Mouse (Mus musculus) bone marrow, adult 2 months (tissue): ENCODE data around the gene Rbm33. TPM values are rescaled to one million over a fixed set of nuclear protein-coding genes. Genes with fewer than 3 reads are reported as not detected.

Experiments used
- H3K27ac ChIP-seq: fragments of 200-500 bp; 2 replicates; pipeline ENCODE4 v1.5.1; 2012; ENCODE audit warnings: low read depth, mild to moderate bottlenecking, control low read depth, inconsistent platforms, low read length; ENCODE audit not compliant: control insufficient read depth, poor library complexity, insufficient read depth
- H3K4me1 ChIP-seq: fragments of 200-500 bp; 2 replicates; pipeline ENCODE4 v1.6.1; 2011; ENCODE audit warnings: low read length; ENCODE audit not compliant: control insufficient read depth, insufficient read depth
- H3K4me3 ChIP-seq: fragments of 200-500 bp; replicated peaks from 2 replicates; pipeline ENCODE3; 2011; ENCODE audit warnings: mild to moderate bottlenecking, low read depth, low read length, control low read depth; ENCODE audit not compliant: control insufficient read depth
- CTCF ChIP-seq: fragments of 200-500 bp; IDR thresholded peaks from 2 replicates; pipeline ENCODE4 v1.5.1; 2011; ENCODE audit warnings: low read length, control low read depth; ENCODE audit not compliant: control insufficient read depth, insufficient read depth
- POLR2A ChIP-seq: fragments of 200-500 bp; IDR thresholded peaks from 2 replicates; pipeline ENCODE4 v1.6.1; 2011; ENCODE audit warnings: low read depth, mild to moderate bottlenecking, control low read depth, low read length, borderline replicate concordance; ENCODE audit not compliant: control insufficient read depth
- whole genome bisulfite sequencing: fragments of 180-500 bp; shearing (Covaris S2); methylation state at CpG from one replicate; pipeline ENCODE4 v1.1.7; 2018; 5-methylcytosine and 5-hydroxymethylcytosine counted together
- polyA plus RNA-seq: library from polyadenylated mRNA; stranded (reverse); fragments of >200 nt; gene quantifications from 2 replicates; pipeline ENCODE4 v1.2.4, GENCODE M21; 2011; ENCODE audit warnings: low replicate concordance; ENCODE audit not compliant: missing spikeins, insufficient read depth, insufficient read length

The Rbm33 gene
- polyA plus RNA-seq, 1 experiment: 36.3 TPM

- Histone ChIP-seq H3K27ac (no peak overlapping the region), H3K4me3 (no peak overlapping the region), H3K4me1 (no peaks in the 10 kb centered on the region)
- TF ChIP-seq POLR2A: no peak
- TF ChIP-seq CTCF: no peak
- 7% methylated on average over 41 of the region's 41 CpGs for WGBS
These were observed 142.7 kb downstream of the Rbm33 start for GRCm38 (mm10) chr5:28459456-28460225.

GRCm38 (mm10) chr5:28460556-28461350 is 143.8 kb downstream of the Rbm33 start:
- 5% methylated on average over 17 of the region's 17 CpGs for WGBS
- no peaks in the 10 kb centered on the region for H3K4me1 ChIP-seq
- TF ChIP-seq CTCF (no peak), POLR2A (no peak)

GRCm38 (mm10) chr5:28461376-28461775 is 144.5 kb downstream of the Rbm33 start:
- TF ChIP-seq POLR2A: no peak
- TF ChIP-seq CTCF: no peak
- 20% methylated on average over 11 of the region's 11 CpGs for WGBS
- Histone ChIP-seq H3K4me3 (no peak overlapping the region), H3K27ac (no peak overlapping the region), H3K4me1 (no peaks in the 10 kb centered on the region)

More at GRCm38 (mm10) chr5:28460556-28461350, 143.8 kb downstream of the Rbm33 start:
- H3K4me3 ChIP-seq: no peak overlapping the region
- H3K27ac ChIP-seq: no peak overlapping the region

- WGBS: 6% methylated on average over 33 of the region's 33 CpGs
- TF ChIP-seq CTCF (no peak), POLR2A (no peak)
- Histone ChIP-seq H3K27ac (no peak overlapping the region), H3K4me3 (no peak overlapping the region), H3K4me1 (no peaks in the 10 kb centered on the region)
These were observed 146.0 kb downstream of the Rbm33 start for GRCm38 (mm10) chr5:28462741-28463590.

DNA sequence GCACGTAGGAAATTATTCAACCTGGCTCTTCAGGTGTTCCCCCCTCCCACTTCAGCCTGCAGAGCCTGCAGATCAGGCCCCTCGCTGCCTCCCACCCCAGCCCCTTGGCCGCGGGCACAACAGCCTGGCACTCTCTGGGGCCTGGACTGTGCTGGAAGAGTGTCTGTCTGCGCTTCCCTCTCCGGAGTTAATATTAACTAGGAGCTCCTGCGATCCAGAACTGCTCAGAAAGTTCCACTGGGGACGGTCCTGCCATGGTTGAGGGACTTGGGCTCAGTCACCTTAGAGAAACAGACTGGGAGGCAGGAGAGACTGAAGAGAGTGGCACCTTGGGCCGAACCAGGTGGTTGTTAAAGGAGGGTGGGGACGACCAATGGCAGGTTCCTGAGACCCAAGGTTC is 146.7 kb downstream of the Rbm33 start:
- Histone ChIP-seq H3K4me1 (no peaks in the 10 kb centered on the region), H3K4me3 (no peak overlapping the region), H3K27ac (no peak overlapping the region)
- TF ChIP-seq POLR2A: no peak
- no peak for TF ChIP-seq CTCF
- 11% methylated on average over 10 of the region's 10 CpGs for WGBS

- Histone ChIP-seq H3K4me1 (no peaks in the 10 kb centered on the region), H3K27ac (no peak overlapping the region), H3K4me3 (no peak overlapping the region)
- 2% methylated on average over 76 of the region's 76 CpGs for WGBS
- no peak for TF ChIP-seq CTCF
- no peak for TF ChIP-seq POLR2A
These were observed 147.6 kb downstream of the Rbm33 start for GRCm38 (mm10) chr5:28464361-28465098.

DNA sequence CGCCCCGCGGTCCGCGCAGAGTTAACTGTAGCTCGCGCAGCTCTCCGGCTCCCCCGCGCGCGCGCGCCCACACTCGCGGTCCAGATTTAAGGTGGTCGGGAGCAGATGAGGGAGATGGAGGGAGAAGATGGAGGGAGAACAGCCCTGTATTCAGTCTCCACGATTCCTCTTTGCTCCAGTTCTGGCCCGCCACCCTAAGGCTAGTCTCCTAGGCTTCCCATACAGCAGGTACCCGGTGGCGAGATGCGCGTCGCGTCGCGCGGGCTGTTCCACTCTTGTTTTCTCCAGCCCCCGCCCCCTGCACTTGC is 148.1 kb downstream of the Rbm33 start:
- no peak for TF ChIP-seq CTCF
- TF ChIP-seq POLR2A: no peak

More for the DNA sequence above, 148.1 kb downstream of the Rbm33 start:
- WGBS: 5% methylated on average over 29 of the region's 29 CpGs
- Histone ChIP-seq H3K4me1 (no peaks in the 10 kb centered on the region), H3K27ac (no peak overlapping the region), H3K4me3 (no peak overlapping the region)
